Mouse (Mus musculus) cortical plate, adult 2 months (tissue): ENCODE data around the gene Shtn1.

Experiments used
- CTCF ChIP-seq: fragments of 200-500 bp; IDR thresholded peaks from 2 replicates; pipeline ENCODE4 v1.5.1; 2011; ENCODE audit warnings: mild to moderate bottlenecking, control low read depth, low read length; ENCODE audit not compliant: insufficient read depth; ENCODE audit errors: extremely low read depth
- POLR2A ChIP-seq: fragments of 200-500 bp; IDR thresholded peaks from 2 replicates; pipeline ENCODE4 v1.6.1; 2011; ENCODE audit warnings: mild to moderate bottlenecking, low read length, control low read depth; ENCODE audit not compliant: insufficient read depth; ENCODE audit errors: extremely low read depth

DNA sequence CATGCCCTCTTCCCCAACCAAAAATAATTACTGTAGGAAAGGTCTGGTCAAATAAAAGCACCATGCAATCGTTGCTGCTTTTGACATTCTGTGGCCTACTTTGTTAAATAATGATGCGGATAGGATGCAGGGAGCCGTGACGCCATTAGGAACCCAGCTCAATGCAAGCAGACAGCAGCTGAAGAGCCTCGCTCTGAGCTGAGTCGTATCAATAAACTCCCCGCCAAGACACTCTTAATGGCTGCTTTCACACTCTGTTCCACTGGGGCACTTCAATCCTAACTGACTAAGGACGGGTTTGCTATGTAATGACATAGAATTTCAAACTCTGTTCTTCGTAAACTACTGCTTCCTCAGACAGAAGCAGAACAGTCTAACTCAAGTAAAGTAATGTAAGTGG lies 46.9 kb downstream of the Shtn1 start:
- TF ChIP-seq CTCF (no peak), POLR2A (no peak)
